Mouse (Mus musculus): Measurements from ENCODE around the gene Dcaf5.
A peak's percentile ranks its signal among the peaks of the same experiment; 100 is the strongest.

The Dcaf5 gene

GRCm38 (mm10) chr12:80407824-80408223 lies 28.6 kb downstream of the Dcaf5 start:
- DNase-seq (ENCODE audit: low read depth, low spot score), result peak; percentile 69

DNA sequence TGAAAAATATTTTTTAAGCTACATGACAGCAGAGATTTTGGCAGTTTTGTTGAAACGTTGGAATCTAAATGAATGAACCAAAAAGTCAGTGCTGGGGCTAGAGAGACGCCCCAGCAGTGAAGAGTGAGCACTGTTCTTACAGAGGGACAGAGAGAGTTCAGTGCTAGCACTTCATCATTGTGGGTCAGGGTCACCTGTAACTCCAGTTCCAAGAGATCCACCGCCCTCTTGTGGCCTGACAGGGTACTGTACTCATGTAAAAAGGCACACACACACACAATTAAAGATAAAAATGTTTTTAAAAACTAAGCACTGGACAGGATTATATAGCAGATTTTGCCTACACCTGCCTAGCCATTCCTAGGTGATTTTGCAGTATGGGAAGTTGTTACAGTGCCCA lies 29.8 kb downstream of the Dcaf5 start:
- peak; percentile 59 for DNase-seq (ENCODE audit: low read depth, low spot score)

DNA sequence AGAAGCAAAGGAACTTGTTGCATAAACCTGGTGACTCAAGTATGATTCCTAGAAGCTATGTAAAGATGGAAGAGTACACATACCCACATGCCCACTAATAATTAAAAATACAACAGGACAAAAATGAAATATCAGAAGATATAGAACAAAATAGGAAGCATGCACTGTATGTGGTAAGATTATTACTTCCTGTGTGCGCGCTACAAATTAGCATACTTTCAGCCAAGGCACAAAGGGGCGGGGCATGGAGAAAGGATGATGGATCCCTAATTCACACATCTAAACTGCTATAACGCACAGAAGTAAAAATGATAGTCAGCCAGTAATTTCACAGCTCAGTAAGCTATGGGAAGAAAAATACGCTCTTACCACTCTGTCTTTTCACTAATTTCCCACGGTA lies 32.3 kb downstream of the Dcaf5 start:
- no peak for DNase-seq (ENCODE audit: low read depth, low spot score)

DNA sequence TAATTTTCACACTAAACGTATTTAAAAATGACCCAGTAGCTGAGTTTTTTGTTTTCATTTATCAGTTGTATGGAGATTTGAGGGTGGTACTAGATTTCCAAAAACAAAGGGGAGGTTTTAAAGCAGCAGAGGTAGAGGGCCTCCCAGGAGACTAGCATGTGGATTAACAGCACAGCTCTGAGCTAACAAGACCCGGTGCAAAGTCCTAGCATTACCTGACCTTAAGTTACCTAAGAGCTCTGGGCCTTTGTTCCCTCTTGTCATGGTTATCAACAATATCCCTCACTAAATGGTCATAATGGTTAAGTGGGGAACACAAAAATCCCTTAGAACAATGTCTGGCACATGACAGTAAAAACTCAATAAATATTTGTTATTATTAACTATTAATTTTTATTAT lies 37.3 kb downstream of the Dcaf5 start:
- no peak for DNase-seq (ENCODE audit: low read depth, low spot score)

DNA sequence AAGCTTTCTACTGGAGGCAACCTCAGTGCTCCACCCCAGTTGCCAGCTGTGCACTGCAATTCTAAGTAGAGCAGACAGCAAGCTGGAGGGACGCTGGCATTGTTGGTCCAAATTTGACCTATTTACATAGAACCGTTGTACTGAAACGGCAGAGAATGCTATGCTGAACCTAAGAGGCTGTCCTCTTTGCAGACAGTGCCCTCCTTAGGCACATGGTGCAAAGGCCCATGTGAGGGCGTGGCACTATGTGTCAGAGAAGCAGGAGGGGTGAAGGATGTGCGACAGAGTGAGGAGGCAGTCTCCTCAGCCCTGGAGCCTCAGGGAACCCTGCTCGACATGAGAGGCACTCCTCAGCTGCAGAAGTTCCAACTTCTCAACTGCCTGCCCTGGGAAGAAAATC lies 40.0 kb downstream of the Dcaf5 start:
- DNase-seq (ENCODE audit: low read depth, low spot score), result no peak

- no peak for DNase-seq (ENCODE audit: low read depth, low spot score)
Observed at GRCm38 (mm10) chr12:80395270-80395669, 41.1 kb downstream of the Dcaf5 start.

- DNase-seq (ENCODE audit: low read depth, low spot score), result no peak
Observed at GRCm38 (mm10) chr12:80394045-80394444, 42.4 kb downstream of the Dcaf5 start.

GRCm38 (mm10) chr12:80389448-80389847 lies 47.0 kb downstream of the Dcaf5 start:
- peak; percentile 19 for DNase-seq (ENCODE audit: low read depth, low spot score)

DNA sequence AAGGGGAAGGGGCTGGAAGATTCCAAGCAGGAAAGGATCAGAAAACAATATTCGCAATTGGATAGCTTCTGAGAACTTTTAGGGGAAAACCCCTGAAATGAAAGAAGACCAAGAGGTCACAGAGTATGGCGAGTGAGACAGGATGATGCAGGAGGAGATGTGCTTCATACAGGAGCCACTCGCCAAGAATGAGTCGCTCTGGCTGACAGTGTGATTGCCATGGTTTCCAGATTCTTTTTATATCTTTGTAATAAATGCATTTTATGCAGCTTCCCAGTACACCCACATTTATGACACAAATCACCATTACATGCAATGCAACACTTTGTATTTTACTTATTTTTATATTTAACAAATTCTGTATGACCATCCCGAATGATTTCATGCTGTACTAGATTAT lies 49.1 kb downstream of the Dcaf5 start:
- no peak for DNase-seq (ENCODE audit: low read depth, low spot score)

DNA sequence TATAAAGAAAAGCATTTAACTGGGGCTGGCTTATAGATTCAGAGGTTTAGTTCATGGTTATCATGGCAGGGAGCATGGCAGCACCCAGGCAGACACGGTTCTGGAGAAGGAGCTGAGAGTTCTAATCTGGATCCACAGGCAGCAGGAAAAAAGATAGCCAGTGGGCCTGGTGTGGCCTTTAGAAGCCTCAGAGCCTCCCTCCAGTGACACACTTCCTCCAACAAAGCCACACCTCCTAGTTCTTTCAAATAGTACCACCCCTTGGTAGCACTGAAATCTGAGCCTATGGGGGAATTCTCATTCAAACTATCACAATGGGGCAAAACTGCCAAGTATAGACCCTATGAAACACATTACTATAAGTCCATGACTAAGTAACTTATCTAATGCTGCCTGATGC lies 51.0 kb downstream of the Dcaf5 start:
- no peak for DNase-seq (ENCODE audit: low read depth, low spot score)

GRCm38 (mm10) chr12:80383478-80383877 lies 52.9 kb downstream of the Dcaf5 start:
- DNase-seq (ENCODE audit: low read depth, low spot score), result no peak

DNA sequence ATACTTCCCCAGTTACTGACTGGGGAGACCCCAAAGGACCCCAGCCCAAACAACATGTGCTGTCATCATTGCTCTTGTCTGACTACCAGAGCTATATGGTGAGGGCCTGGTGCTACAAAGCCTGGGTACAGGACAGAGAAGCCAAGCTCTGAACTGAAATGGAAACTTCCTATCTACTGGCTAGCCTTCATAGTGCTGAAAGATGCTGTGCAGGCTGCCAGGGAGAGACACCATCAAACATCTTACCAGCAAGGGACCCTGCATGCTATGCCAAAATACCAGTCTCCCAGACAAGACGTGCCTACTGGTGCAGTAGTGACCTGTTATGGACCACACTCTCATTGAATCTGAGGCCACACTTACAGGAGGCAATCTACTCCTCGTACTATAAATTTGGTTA lies 53.6 kb downstream of the Dcaf5 start:
- DNase-seq (ENCODE audit: low read depth, low spot score), result no peak

DNA sequence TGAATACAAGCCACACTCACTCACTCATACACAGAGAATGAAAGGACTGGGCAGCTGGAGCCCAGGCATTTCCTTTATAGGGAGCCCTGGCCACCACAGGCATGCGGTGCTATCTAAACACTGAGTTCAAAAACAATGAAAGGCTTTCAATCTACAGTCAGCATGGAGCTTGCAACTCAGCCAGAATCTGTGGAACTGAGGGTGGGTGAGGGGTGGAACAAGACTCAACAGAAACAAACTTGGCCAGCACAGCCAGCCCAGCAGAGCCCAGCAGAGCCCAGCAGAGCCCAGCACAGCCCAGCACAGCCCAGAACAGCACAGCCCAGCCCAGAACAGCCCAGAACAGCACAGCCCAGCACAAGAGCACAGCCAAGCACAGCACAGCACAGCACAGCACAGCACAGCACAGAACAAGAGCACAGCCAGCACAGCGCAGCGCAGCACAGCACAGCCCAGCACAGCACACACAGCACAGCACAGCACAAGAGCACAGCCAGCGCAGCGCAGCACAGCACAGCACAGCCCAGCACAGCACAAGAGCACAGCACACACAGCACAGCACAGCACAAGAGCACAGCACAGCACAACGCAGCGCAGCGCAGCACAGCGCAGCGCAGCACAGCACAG lies 56.5 kb downstream of the Dcaf5 start:
- no peak for DNase-seq (ENCODE audit: low read depth, low spot score)

GRCm38 (mm10) chr12:80379393-80379792 lies 57.0 kb downstream of the Dcaf5 start:
- DNase-seq (ENCODE audit: low read depth, low spot score), result no peak

DNA sequence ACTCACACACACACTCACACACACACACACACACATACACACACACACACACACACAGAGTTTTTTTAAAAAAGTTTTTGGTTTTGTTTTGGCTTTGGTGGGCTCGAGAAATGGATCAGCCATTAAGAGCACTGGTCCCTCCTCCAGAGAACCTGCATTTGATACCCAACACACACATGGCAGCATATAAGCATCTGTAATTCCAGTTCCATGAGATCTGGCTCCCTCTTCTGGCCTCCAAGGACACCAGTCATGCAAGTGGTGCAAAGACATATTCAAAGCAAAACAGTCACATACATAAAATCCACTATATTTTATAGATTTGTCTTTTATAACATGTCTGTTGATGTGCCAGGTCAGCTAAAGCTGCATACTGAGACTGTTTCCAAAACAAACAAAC lies 58.8 kb downstream of the Dcaf5 start:
- DNase-seq (ENCODE audit: low read depth, low spot score), result peak; percentile 25

DNA sequence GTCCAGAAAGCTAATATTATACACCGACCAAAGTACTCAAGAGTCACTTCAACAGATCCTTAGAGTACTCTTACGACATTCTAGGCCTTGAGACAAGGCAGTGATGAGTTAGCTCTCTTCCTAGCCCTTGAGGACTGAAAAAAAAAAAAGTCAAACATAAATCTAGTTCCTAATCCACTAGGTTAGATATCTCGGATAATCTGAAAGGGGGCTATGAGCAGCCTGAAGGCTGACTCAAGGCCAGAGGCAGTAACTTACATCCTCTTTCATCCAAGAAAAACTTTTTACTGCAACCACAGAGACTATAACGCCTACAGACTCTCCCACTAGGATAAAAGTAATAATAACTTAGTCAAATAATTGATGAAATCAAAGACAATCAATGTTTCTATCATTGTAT lies 60.7 kb downstream of the Dcaf5 start:
- no peak for DNase-seq (ENCODE audit: low read depth, low spot score)

DNA sequence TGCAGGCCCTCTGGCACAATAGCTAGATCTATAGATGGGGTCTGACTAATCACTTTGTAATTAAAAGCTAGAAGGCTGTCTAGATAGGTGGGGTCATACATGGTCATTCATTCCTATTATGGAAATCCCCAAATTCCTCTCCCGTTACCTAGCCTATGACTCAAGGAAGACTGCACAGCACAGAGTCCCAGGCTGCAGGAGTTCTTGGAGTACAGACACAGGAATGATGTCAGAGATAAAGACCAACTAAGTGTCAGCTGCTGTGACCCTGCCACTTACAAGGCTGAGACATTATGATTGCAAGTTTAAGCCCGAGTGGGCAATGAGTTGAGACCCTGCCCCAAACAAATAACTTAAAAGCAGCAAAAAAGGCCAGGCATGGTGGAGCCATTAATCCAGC lies 61.7 kb downstream of the Dcaf5 start:
- DNase-seq (ENCODE audit: low read depth, low spot score), result no peak

GRCm38 (mm10) chr12:80372946-80373345 lies 63.5 kb downstream of the Dcaf5 start:
- no peak for DNase-seq (ENCODE audit: low read depth, low spot score)

DNA sequence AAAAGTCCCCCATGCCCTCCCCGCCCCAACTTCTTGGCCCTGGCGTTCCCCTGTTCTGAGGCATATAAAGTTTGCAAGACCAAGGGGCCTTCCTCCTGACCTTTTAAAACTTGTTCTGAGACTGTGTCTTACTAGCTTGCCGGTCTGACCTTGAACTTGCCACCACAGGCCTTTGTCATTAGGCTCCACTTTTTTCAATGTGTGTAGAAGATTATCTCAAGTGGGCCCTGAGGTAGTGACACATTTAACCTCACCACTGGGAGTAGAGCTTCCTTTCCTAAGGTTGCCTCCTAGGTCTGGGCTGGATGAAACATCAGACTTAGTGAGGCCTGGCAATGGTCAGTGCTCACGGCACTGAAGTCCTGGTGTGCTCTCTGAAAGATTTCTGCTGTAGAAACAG lies 69.2 kb downstream of the Dcaf5 start:
- DNase-seq (ENCODE audit: low read depth, low spot score), result no peak

DNA sequence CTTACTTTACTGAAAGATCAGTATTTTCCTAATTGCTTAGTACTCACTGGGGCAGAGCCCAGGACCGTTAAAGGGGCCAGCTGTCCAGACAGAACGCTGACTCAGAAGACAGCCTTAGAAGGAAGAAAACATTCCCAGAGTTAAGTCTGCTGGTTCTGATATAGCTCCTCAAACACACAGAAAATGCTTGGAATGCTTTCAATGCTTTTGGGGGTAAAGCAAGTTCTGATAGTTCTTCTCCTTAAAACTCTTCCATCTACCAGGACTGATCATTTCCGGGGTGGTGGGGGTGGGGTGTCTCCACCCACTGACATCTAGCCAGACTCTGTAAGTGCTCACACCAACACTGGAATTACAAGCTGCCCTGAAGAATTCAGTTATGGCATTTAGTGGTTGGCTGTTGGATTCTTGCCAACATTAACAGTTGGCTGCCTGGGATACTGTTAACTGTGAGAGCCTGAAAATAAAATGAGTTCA lies 70.4 kb downstream of the Dcaf5 start:
- DNase-seq (ENCODE audit: low read depth, low spot score), result no peak

- DNase-seq (ENCODE audit: low read depth, low spot score), result no peak
Observed at GRCm38 (mm10) chr12:80365345-80365744, 71.1 kb downstream of the Dcaf5 start.

GRCm38 (mm10) chr12:80361655-80362054 lies 74.7 kb downstream of the Dcaf5 start:
- no peak for DNase-seq (ENCODE audit: low read depth, low spot score)

DNA sequence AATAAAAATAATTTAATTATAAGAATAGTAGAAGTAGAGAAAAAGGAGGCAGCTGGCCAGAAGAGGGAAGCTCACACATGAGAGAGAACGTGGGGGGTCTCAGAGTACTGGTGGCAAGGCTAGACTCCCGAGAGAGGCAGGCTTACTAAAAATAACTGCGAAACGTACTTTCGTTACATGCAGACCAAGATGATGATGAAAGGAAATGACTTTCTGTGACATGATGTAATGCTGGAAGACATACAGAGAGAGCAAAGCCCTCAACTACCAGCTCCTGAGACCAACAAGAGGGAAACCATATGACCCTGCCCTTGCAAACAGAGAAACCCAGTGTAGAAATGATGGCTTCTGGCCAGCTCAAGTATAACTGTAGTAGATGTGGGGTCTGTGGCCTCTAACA lies 76.1 kb downstream of the Dcaf5 start:
- no peak for DNase-seq (ENCODE audit: low read depth, low spot score)

GRCm38 (mm10) chr12:80344777-80345231 lies 91.6 kb downstream of the Dcaf5 start:
- no peak for DNase-seq (ENCODE audit: low read depth, low spot score)
